Mouse (Mus musculus) megakaryocyte-erythroid progenitor cell, adult 5-6 weeks (primary cell): ENCODE results near the gene Loxl4. TPM values are rescaled to one million over a fixed set of nuclear protein-coding genes. Genes with fewer than 3 reads are reported as not detected.

ENCODE experiments used
- ATAC-seq: replicated peaks from 2 replicates; pipeline ENCODE4 v1.8.0; 2016; ENCODE audit warnings: mild to moderate bottlenecking, inconsistent platforms; ENCODE audit not compliant: severe bottlenecking, poor library complexity, low FRiP score, low TSS enrichment
- total RNA-seq, 2 experiments: library from RNA; stranded (forward) in 1 of 2; stranded (reverse) in 1 of 2; fragments of 200-1000, 215-1000 nt in 1 of 2; fragments of >200 nt in 1 of 2; fragmentation: Nextera tagmentation in 1 of 2; gene quantifications; 2 replicates each; pipeline ENCODE4 v1.2.3; 2014 to 2017

The Loxl4 gene
- total RNA-seq, 2 experiments from 2014 or later: not detected

DNA sequence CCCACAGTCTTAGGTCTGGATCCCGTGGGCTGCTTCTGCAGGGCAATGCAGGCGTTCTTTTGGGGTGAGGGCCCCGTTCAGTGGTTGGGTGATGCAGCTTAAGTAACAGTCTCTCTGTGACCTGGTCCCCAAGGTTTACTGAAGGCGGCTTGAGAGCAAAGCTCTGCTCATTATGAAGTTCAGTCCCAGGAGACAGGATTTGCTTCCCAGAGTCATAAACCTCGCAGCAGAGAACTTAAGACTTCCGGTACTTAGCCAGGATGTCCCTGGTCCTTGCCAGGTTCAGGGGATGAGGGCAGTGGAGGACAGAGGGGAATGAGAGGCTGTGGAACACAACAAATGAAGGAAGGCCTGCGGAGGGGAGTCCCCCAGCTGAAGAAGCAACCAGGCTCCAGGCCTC, 503 bp upstream of the Loxl4 start:
- ATAC-seq: no peak

DNA sequence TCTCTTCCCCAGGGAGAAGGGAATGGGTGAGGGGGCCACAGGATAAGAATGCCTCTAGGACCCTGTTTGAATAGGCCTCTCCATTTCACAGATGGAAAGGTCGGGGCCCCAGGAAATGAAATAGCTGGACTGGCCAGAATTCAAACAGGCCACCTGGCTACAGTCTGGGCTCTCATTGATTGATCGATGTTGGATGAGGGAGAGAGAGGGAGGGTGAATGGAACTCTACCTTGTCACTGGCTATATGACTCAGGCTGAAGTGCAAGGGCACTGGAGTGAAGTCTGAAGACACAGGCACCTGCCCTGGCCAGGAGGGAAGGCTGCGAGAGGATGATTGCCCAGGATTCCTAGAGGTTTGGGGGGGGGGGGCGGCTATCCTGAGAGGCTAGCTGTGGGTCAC, 867 bp downstream of the Loxl4 start:
- no peak for ATAC-seq

DNA sequence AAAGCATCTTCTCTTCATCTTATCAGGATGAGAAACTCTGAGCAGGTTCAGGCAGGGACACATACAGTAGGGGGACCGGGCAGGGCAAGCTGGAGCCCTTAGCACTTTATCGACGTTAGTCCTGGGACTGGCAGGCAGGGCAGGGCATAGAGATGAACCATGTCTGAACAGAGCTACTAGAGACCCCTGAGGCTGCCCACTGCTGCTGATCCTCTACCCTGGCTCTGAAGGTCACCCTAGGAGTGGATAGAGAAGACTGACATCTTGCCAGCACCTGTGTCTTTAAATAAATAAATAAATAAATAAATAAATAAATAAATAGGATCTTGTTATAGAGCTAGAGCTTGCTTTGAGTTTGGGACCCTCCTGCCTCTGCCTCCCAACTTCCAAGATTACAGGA, 2.9 kb downstream of the Loxl4 start:
- no peak for ATAC-seq

DNA sequence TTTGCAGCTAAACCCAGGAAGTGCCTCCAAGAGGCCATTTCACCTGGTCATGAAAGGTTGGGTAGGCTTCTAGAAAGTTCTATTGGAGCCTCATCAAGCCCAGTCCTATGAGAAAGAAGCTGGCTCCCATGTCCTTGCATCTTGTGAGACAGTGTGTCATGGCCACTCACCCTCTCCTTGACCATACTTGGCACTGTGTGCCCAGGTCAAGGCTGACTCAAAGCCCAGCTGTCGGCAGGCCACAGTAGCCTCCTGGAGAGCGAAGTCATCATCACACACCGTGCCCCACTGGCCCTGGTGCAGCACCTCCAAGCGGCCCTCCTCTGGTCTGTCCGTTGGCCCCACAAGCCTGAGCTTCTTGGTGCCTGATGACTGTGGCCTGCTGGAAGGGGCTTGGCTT, 4.5 kb downstream of the Loxl4 start:
- no peak for ATAC-seq

DNA sequence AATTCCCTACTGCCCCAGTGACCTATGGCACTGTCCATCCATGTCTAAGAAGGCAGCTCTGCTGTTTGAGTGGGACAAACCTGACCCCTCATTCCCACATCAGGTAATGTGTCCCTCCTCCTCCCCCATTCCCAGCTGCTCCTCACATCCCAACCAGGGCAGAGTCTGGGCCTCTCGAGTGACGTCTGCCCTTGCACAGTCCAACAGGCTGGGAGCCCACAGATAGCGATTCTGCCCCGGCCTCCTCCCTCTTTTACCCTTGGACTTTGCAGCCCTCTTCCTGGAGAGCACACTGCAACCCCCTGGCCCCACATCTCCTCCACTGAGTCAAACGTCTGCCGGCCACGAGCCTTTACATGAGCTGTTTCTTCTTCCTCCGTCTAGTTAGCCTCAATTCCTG, 10.0 kb downstream of the Loxl4 start:
- no peak for ATAC-seq

DNA sequence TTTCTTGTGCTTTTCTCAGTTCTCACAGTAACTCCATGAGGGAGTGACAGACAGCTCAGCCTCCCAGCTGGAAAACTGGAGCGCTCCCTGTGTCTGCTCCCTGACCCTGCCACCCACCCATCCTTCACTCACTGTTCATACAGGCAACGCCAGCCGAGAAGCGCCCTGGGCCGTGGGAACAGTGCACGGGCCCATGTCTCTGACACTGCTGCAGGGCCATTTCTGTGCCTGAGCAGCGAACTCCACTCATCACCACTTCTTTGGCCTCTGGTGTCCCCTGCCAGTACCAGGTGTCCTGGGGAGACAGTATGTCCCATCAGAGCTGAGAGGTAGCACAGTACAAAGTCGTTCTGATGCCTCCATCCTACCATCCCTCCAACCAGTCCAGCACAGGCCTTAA, 10.6 kb downstream of the Loxl4 start:
- no peak for ATAC-seq

DNA sequence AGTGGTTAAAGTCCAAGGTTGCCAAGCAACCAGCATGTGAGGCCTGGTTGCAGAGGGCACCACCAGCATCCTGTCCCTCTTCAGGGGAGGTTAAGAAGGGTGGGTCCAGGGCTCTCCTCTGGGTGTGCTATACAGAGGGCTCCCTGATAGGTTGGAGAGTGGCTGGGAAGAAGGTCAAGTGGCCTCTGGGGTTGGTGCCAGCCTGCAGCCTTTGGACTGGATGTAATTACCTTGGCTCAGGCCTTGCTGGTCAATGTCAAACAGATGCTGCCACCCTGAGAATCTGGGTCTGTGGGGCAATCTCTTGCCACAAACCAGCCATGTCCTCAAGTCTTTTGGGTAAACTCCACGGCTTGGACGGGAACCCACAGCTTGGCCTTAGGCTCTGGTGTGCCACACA, 11.2 kb downstream of the Loxl4 start:
- no peak for ATAC-seq

DNA sequence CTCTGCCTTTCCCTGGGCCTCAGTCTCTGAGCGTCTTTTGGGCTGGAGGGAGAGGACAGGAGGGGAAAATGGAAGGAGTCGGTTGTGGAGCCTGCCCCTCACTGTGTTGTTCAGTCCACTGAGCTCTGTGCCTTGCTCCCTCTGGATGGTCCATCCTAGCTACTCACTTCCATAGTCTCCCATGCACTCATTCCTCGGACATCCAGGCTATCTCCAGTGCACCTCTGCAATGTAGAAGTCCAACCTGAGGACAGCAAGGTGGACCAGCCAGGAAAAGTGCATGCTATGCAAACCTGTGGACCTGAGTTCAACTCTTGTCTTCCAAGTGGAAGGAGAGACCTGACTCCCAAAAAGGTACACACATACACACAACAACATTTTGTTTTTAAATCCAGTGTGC, 12.0 kb downstream of the Loxl4 start:
- no peak for ATAC-seq

DNA sequence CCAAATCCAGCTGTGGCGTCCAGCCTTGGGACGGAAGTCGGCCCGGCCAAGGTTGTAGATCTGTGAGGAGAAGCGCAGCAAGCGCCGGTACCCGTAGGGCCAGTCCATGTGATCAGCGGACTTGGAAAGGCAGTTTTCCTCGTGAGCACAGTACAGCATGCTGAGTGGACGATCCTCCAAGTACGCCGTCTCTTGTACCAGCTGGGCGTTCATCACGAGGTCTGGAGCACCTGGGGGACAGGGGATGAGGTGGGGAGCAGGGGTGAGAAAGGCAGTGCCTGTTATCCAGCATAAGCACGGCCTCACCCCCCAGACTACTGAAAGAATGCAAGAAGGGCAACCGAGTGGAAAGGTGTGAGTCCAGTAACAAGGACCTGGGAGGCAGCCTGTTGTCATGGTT, 12.7 kb downstream of the Loxl4 start:
- no peak for ATAC-seq

DNA sequence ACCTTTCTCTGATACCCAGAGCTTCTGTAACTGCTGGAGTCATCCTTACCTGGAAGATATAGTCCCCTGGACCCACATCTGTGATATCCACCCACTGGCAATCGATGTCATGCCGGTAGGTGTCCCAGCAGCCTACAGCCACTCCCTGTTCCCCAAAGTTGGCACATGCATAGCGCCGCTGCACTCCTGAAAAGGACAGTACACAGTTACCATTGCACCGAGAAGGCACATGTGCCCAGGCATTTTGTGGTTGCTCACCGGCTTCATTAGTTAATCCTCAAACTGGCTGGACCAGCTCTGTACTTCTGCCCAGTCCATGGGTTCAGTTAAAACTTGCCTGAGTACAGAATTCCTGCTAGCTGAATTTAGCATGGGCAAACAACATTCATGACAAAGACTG, 14.7 kb downstream of the Loxl4 start:
- ATAC-seq: no peak

DNA sequence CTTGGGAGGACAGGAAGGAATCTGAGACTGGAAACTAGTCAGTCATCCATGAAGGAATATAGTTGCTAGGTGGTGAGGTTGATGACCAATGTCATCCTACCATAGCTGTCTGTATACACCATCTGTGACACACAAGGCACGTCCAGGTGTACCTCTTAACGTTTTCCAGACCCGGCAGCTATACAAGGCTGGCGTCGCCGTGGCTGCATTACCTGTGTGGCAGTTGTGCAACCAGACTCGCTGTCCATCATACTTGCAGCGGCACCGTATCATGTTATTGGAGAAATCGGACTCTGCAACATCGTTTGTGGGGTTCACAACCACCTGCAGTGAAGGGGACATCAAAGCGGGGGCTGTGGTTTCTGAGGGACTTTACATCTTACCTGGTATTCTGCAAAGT, 15.3 kb downstream of the Loxl4 start:
- ATAC-seq: no peak

DNA sequence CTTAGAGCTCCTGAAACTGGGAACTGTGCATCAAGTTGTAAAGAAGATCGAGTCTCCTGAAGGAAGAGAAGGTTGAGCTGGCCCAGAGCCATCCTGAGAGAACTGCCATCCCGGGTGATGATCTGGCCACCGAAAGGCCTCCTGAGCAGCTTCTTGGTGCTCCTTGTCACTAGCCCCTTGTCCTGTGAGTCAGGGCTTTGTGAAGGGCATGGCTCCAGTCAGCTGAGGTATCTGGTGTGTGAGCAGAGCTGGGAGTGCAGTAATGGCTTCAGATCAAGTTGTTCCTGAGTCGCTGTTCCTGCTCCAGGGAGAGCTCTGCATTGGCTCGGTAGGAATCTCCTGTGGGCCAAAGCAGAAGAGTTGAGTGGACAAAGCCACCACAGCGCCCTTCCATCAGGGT, 17.5 kb downstream of the Loxl4 start:
- ATAC-seq: no peak

DNA sequence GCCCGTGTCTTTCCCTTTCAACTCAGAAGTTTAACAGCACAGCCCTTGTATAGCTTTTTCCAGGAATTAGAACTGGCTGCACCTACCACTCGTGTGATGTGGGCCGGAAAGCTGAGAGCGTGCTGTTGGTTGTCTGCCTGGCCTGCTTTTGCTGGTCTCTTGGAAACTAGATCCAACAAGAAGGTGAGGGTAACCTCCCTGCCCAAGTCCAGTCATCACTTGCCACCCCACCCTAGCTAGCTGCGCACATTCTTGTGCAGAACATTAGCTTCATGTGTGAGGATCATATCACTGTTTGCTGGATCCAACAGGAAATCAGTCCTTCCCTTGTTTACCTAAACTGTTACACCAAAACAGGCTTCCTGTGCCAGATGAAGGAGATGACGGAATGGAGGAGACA, 19.2 kb downstream of the Loxl4 start:
- ATAC-seq: no peak

DNA sequence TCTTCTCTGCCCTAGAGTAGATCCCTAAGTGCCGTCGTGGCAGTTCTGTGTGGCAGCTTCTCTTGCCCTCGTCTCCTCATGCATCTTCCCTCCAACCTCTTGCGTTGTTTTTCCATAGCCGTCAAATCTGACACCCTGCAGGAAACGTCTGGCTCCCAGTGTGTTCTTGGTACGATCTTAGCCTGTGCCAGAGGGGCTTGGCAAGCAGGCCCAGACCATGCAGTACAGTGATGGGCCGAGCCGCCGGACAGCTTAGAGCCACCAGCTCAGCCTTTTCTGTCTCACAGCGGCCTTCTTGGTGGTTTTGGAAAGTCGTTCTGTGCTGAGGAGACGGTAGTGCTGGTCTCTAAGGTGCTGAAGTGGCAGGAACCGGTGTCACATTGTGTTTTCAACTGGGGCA, 21.1 kb downstream of the Loxl4 start:
- no peak for ATAC-seq

DNA sequence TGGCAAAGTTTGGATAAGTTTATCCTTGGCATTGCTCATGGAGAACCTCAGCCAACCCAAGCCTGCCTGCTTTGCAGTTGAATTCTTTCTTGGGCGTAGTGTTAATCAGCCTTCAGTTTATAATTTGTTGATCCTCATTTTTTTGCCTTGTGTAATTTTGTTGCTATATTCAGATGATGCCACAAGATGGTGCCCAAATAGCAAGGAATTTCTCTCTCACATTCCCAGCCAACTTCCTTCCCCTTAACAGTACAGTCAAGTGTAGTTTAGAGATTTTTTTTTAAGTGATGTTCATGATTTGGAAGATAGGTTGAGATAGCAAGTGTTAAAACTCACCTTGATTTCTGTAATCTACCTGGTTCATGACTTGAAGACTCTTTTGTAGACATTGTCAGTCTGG, 23.4 kb downstream of the Loxl4 start:
- ATAC-seq: no peak

DNA sequence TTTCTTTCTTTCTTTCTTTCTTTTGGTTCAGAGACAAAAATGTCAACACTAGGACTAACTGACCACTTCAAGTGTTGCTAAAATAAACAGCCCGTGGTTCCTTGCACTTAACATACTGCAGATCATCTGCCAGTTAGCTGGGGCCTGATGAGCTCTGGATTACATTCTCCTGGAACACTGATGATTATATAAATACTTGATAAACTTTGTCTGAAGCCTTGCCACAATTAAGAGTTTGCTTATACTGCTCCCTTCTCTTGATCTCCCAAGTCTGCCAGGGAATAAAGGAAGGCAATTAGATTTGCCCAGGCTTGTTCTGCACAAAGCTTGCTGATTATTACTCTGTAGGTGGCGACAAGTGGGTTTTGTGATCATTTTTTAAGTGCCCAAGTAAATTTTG, 24.9 kb downstream of the Loxl4 start:
- ATAC-seq: no peak

DNA sequence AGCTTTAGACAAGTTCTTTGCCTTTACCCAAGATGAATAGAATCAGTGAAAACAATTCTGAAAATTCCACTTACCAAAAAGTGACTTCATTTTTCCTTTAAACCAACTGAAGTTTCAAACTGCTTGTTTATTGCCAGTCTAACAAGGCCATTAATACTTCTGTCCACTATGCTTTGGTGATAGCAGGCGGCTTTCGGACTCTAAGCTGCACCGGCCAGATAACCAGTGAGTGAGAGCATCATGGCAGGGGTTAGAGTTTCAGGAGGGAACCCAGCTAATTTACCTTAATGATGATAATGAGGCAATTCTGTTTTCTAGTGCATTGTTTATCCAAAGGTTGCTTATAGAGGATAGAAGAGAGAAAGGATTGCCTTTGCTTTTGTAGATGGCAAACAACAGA, 28.4 kb downstream of the Loxl4 start:
- 0 out of 2 replicates have a peak, but pooled peaks have one; percentile 3 for ATAC-seq

DNA sequence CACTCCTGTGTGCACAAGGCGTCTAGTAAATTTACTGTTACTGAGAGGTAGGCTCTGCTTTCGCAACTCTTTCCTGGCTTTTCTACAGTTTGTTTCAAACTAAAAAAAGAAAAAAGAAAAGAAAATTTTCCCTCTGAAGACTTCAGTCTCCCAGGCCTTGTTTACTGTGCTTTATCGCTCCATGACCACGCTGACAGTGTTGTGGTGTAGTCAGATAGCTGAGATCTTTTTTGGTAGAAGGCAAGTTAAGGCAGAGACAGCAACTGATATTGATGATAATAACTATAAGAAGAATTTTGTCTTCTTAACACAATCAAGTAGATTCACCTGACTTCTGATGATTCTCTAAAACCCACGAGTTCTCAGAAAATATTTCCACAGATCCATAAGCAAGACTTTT, 28.9 kb downstream of the Loxl4 start:
- peak; percentile 77 for ATAC-seq

DNA sequence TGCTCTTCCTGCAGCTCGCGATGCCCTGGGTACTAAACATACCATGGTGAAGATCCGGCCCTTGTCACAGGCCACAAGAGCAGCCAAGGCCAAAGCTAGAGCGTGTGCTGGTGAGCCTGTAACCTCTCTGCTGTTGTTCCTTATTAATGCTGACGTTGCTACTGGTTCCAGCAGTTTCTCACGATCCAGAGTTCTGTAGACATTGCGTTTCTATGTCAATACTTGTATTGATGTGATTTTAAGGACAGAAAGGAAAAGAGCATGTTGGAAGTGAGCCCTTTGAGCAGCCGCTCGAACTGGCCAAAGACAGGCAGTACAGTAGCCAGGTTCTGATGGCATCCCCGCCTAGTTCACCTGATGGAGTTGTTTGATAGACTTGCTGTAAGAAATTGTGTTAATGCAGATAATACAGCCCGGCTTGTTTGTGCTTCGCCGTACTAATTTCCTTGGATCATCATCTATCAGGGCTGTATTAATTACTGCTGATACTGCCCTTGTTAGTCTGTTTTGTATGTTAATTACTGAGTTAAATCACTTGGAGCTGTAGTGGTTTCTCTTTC, 29.7 kb downstream of the Loxl4 start:
- peak; percentile 74; the same call in 1 of the 2 replicates for ATAC-seq

DNA sequence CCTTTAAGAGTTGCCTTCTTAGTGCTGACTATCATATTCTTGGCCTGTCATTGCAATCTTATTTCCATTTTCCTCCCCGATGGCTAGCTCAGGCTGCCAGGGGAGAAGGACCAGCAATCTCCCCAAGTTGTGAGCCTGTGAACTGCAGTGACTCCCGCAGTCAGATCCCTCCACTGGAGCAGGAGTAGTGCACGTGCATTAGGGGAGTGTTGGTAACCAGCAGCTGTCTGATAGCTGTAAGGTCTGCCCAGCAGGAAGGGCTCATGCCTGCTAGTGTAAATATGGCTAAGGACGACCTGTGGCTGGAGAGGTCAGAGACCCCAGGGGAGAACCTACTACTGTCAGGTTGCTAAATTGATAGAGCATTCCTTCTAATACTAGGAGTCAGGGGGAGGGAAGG, 31.9 kb downstream of the Loxl4 start:
- no peak for ATAC-seq

DNA sequence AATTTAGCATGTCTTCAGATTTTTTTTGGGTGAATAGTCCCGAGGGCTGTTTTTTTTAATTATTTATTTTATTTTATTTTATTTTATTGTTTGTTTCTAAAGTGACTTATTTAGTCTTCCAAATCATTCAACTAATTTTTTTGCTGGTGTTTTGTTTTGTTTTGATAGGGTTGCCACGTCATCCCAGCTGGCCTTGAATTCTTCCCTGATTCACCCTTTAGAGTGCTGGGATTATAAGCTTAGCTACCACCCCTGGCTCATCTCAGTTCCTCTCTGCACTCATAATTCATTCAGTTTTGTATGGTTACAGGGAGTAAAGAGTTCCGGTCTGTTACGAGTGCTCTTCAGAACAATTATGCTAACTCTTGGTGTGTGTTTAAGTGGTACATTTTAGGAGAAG, 34.0 kb downstream of the Loxl4 start:
- no peak for ATAC-seq

DNA sequence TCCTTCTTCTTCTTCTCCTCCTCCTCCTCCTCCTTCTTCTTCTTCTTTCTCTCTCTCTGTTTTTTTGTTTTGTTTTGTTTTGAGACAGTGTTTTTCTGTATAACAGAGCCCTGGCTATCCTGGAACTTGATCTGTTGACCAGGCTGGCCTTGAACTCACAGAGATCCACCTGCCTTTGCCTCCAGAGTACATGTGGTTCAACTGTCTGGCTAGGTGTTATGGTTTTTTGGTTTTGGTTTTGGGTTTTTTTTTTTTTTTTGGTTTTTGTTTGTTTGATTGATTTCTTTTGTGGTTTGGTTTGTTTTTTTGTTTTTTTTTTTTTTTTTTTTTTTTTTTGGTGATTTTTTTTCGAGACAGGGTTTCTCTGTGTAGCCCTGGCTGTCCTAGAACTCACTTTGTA, 35.8 kb downstream of the Loxl4 start:
- ATAC-seq: no peak
